Mouse (Mus musculus) kidney, adult 2 months (tissue): ENCODE measurements around the gene Abl2.

ENCODE experiments used
- CTCF ChIP-seq: fragments of 200-500 bp; conservative IDR thresholded peaks from 2 replicates; pipeline ENCODE4 v1.5.1; 2011; ENCODE audit warnings: low read depth, mild to moderate bottlenecking, control low read depth, low read length, moderate library complexity, mixed read lengths; ENCODE audit not compliant: insufficient read depth, insufficient read length
- POLR2A ChIP-seq: fragments of 200-500 bp; IDR thresholded peaks from one replicate; pipeline ENCODE4 v1.6.1; 2011; ENCODE audit warnings: low read depth, low read length, control low read depth

GRCm38 (mm10) chr1:156565328-156565727, 6.7 kb downstream of the Abl2 start:
- TF ChIP-seq CTCF = no peak
- no peak for TF ChIP-seq POLR2A
